Mouse (Mus musculus) stomach, postnatal 0 days (tissue): ENCODE measurements around the gene Btbd8.

Experiments
- CTCF ChIP-seq: IDR thresholded peaks from 2 replicates; pipeline ENCODE4 v1.5.1; 2016; ENCODE audit warnings: antibody characterized with exemption, low read depth, mild to moderate bottlenecking, moderate library complexity
- EP300 ChIP-seq: optimal IDR thresholded peaks from 2 replicates; pipeline ENCODE3; 2016; ENCODE audit warnings: antibody characterized with exemption

- TF ChIP-seq CTCF, result no peak
- TF ChIP-seq EP300, result no peak
Measured at GRCm38 (mm10) chr5:107480194-107480593, 42.4 kb downstream of the Btbd8 start.
